Mouse (Mus musculus) kidney, embryonic 15.5 days (tissue): ENCODE data around the gene Samd15. TPM values are rescaled to one million over a fixed set of nuclear protein-coding genes. Genes with fewer than 3 reads are reported as not detected.

ENCODE experiments used
- ATAC-seq: fragments of 200-750 bp; cut with Nextera tagmentation; replicated peaks from 2 replicates; pipeline ENCODE4 v1.8.0; 2017; ENCODE audit warnings: moderate TSS enrichment; ENCODE audit not compliant: low FRiP score
- H3K27ac ChIP-seq: fragments of 300-500 bp; sonication (generic); 2 replicates; pipeline ENCODE4 v1.5.1; 2015; ENCODE audit warnings: mild to moderate bottlenecking, inconsistent platforms
- H3K27me3 ChIP-seq: fragments of 300-500 bp; sonication (generic); 2 replicates; pipeline ENCODE4 v1.6.1; 2015; ENCODE audit warnings: inconsistent platforms
- H3K36me3 ChIP-seq: fragments of 300-500 bp; sonication (generic); 2 replicates; pipeline ENCODE4 v1.6.1; 2015; ENCODE audit warnings: inconsistent platforms
- H3K4me1 ChIP-seq: fragments of 300-500 bp; sonication (generic); 2 replicates; pipeline ENCODE4 v1.6.1; 2015; ENCODE audit warnings: inconsistent platforms
- H3K4me2 ChIP-seq: fragments of 300-500 bp; sonication (generic); 2 replicates; pipeline ENCODE4 v1.6.1; 2015; ENCODE audit warnings: moderate library complexity, mild to moderate bottlenecking, inconsistent platforms
- H3K4me3 ChIP-seq: fragments of 300-500 bp; sonication (generic); replicated peaks from 2 replicates; pipeline ENCODE4 v1.5.1; 2015; ENCODE audit warnings: mild to moderate bottlenecking, inconsistent platforms
- H3K9ac ChIP-seq: fragments of 300-500 bp; sonication (generic); 2 replicates; pipeline ENCODE4 v1.6.1; 2015; ENCODE audit warnings: mild to moderate bottlenecking, inconsistent platforms
- H3K9me3 ChIP-seq: fragments of 300-500 bp; sonication (generic); replicated peaks from 2 replicates; pipeline ENCODE4 v1.6.1; 2016; ENCODE audit warnings: inconsistent platforms
- WGBS: fragments of 180-500 bp; shearing (Covaris S2); methylation state at CpG from one replicate; pipeline ENCODE4 v1.1.7; 2015; ENCODE audit warnings: mixed read lengths; 5-methylcytosine and 5-hydroxymethylcytosine counted together
- polyA plus RNA-seq: library from polyadenylated mRNA; unstranded; fragments of >200 nt; fragmentation: Nextera tagmentation; extraction: Ambion mirVana; gene quantifications from 2 replicates; pipeline ENCODE4 v1.2.1, GENCODE M21; 2015

Samd15 gene
- polyA plus RNA-seq, 1 experiment from 2014 or later, result 1.3 TPM

- Histone ChIP-seq H3K27ac (no peak within 1 kb of the TSS), H3K4me1 (no peaks in the 10 kb centered on the region), H3K27me3 (no peaks in the 10 kb centered on the region), H3K4me3 (no peak within 1 kb of the TSS), H3K9ac (no peak within 1 kb of the TSS), H3K9me3 (no peaks in the 10 kb centered on the region), H3K4me2 (no peak within 1 kb of the TSS), H3K36me3 (peaks cover 47% of the 10 kb centered on the region)
- no peak for ATAC-seq
- WGBS, result 88% methylated on average over 1 of the region's 1 CpGs
Observed at GRCm38 (mm10) chr12:87238632-87239031, 39.1 kb downstream of the Samd15 start, which contains the start of gene Noxred1. Gene Noxred1 (minus strand): TSS chr12:87238732.

- Histone ChIP-seq H3K4me3 (no peak overlapping the region), H3K9me3 (no peaks in the 10 kb centered on the region), H3K27me3 (no peaks in the 10 kb centered on the region), H3K27ac (no peak overlapping the region), H3K36me3 (peaks cover 90% of the 10 kb centered on the region), H3K4me2 (no peak overlapping the region), H3K4me1 (no peaks in the 10 kb centered on the region), H3K9ac (no peak overlapping the region)
- 89% methylated on average over 6 of the region's 6 CpGs for WGBS
- ATAC-seq, result no peak
Observed at GRCm38 (mm10) chr12:87250161-87250560, 50.6 kb downstream of the Samd15 start.

GRCm38 (mm10) chr12:87253878-87254277 lies 54.4 kb downstream of the Samd15 start:
- WGBS, result 94% methylated on average over 6 of the region's 6 CpGs
- Histone ChIP-seq H3K4me1 (no peaks in the 10 kb centered on the region), H3K27me3 (no peaks in the 10 kb centered on the region), H3K4me3 (no peak overlapping the region), H3K27ac (no peak overlapping the region), H3K36me3 (peaks cover 95% of the 10 kb centered on the region), H3K4me2 (no peak overlapping the region), H3K9me3 (no peaks in the 10 kb centered on the region), H3K9ac (no peak overlapping the region)
- ATAC-seq, result no peak

GRCm38 (mm10) chr12:87256629-87257028 lies 57.1 kb downstream of the Samd15 start:
- no peak overlapping the region for H3K9ac ChIP-seq
- no peaks in the 10 kb centered on the region for H3K27me3 ChIP-seq
- ATAC-seq, result no peak
- H3K9me3 ChIP-seq, result no peaks in the 10 kb centered on the region
- no peak overlapping the region for H3K4me2 ChIP-seq
- no peak overlapping the region for H3K27ac ChIP-seq
- H3K36me3 ChIP-seq, result peaks cover 89% of the 10 kb centered on the region
- H3K4me1 ChIP-seq, result no peaks in the 10 kb centered on the region
- 93% methylated on average over 5 of the region's 5 CpGs for WGBS
- no peak overlapping the region for H3K4me3 ChIP-seq

- WGBS, result 92% methylated on average over 8 of the region's 8 CpGs
- Histone ChIP-seq H3K4me3 (no peak overlapping the region), H3K9me3 (no peaks in the 10 kb centered on the region), H3K27ac (no peak overlapping the region), H3K4me2 (no peak overlapping the region), H3K4me1 (peaks cover 7% of the 10 kb centered on the region; the same call in 1 of the 2 replicates), H3K9ac (no peak overlapping the region), H3K27me3 (no peaks in the 10 kb centered on the region), H3K36me3 (peaks cover 76% of the 10 kb centered on the region)
- ATAC-seq, result no peak
Observed at GRCm38 (mm10) chr12:87260562-87260961, 61.0 kb downstream of the Samd15 start.

Other genes starting within 250 kb of the Samd15 start
- 0.08 TPM in 1 of 2 replicates, not detected in the other for gene Zdhhc22, start 209.3 kb upstream of the Samd15 start, polyA plus RNA-seq
- 0.06 and 0.10 TPM in 2 replicates for gene Tmem63c, start 178.4 kb upstream of the Samd15 start, polyA plus RNA-seq
- gene Ngb, start 97.2 kb upstream of the Samd15 start, polyA plus RNA-seq, result 0.69 and 0.74 TPM in 2 replicates
- 43.9 and 56.1 TPM in 2 replicates for gene Gstz1, start 52.6 kb upstream of the Samd15 start, polyA plus RNA-seq
- gene Pomt2, start 51.8 kb upstream of the Samd15 start, polyA plus RNA-seq, result 18.5 and 19.0 TPM in 2 replicates
- 2.1 and 2.2 TPM in 2 replicates for gene Tmed8, start 731 bp downstream of the Samd15 start, polyA plus RNA-seq
- gene Noxred1, start 39.0 kb downstream of the Samd15 start, polyA plus RNA-seq, result 0.55 and 0.66 TPM in 2 replicates
- 44.4 and 46.6 TPM in 2 replicates for gene Vipas39, start 66.5 kb downstream of the Samd15 start, polyA plus RNA-seq
- 235 and 248 TPM in 2 replicates for gene Ahsa1, start 66.8 kb downstream of the Samd15 start, polyA plus RNA-seq
- 0.98 and 1.1 TPM in 2 replicates for gene Ism2, start 100.0 kb downstream of the Samd15 start, polyA plus RNA-seq
- 75.4 and 78.5 TPM in 2 replicates for gene Sptlc2, start 188.6 kb downstream of the Samd15 start, polyA plus RNA-seq
- 310 and 326 TPM in 2 replicates for gene Slirp, start 244.2 kb downstream of the Samd15 start, polyA plus RNA-seq
- 61.9 and 64.6 TPM in 2 replicates for gene Alkbh1, start 244.3 kb downstream of the Samd15 start, polyA plus RNA-seq